Mouse (Mus musculus): Measurements from ENCODE around the gene Kcnj16.

Kcnj16 gene

DNA sequence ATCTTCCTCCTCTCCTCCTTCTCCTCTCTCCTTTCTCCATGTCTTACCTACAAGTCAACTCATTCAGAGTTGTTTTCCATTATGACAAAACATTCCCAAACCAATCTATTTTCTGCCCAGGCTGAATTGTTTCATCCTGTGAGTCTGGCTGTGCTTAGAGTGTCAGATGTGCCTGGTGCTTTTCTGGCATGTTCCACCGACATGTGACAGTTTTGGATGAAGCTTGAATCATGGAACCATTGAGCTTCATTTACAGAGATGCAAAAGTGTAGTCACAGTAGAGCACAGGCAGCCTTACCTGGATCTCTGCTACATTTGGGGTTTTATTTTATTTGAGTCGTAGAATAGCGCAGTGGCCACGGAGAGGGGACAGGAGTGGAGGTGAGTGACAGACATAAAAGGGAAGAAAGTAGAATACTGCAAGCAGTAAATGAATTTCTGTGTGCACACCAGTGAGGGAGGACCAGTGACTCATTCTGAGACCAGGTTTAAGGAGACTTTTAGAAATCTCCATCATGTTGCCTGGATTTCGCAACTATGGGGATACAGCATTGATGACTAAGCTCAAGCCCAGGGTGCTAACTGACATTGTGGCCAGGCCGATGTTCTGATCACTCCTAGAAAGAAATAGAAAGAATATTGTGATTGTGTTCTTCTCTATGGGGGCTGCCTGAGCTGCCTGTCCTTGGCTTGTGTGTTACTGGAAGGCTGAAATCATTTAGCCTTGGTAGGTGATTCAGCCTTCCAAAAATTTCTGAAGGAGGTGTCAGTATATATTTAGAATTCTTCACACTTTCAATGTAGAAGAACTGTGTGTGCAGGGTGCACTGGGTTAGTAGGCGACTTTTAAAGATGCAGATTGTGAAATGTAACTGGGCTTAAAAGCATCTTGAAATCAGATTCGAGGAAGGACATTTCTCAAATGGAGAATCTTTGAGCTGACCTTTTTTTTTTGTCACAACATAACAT is 87.3 kb downstream of the Kcnj16 start:
- DNase-seq (ENCODE audit: low read depth, low spot score) = no peak

DNA sequence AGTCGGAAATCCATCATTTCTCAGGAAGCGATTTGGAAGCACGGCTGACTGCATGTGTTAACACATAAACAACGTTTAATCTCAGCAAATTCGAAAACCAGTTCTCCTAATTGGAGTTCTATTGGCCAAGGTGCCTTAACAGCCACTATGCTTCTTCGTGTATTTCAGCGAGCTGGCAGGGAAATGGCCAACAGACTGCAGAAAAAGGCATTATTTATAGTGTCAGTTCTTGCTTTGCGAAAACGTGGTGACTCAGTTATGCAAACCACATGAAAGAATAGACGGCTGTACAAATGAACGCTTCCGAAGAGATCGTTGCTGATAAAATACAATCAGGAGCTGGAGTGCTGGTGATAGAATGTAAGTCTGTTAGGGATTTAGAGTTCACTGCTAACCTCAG is 88.2 kb downstream of the Kcnj16 start:
- peak; percentile 31 for DNase-seq (ENCODE audit: low read depth, low spot score)

DNA sequence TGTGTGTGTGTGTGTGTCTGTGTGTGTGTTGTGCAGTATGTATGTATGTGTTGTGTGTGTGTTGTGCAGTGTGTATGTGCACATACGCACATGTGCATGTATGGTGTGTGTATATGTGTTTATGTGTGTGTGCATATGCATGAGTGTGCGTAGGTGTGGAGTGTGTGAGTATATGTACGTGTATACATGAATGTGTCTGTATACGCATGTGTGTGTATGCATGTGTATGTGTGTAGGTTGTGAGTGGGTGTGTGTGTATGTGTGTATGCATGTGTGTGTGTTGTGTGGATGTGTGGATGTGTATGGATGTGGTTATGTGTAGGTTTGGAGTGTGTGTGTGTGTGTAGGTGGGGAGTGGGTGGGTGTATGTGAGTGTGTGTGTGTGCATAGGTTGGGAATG is 89.6 kb downstream of the Kcnj16 start:
- no peak for DNase-seq (ENCODE audit: low read depth, low spot score)

DNA sequence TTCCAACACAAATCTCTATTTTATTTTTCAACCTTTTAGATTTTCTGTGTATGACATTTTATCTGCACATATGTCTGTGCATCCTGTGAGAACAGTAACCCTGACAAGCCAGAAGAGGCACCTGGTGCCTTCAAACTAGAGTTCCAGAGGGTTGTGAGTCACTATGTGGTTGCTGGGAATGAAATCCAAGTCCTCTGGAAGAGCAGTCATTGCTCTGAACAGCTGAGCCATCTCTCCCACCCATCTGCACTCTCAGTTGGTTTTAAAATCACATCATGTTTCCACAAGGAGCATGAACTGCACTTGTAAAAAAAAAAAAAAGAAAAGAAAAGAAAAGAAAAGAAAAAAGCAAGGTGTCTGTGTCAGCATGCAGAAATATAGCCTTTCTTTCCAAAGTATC is 91.6 kb downstream of the Kcnj16 start:
- no peak for DNase-seq (ENCODE audit: low read depth, low spot score)

DNA sequence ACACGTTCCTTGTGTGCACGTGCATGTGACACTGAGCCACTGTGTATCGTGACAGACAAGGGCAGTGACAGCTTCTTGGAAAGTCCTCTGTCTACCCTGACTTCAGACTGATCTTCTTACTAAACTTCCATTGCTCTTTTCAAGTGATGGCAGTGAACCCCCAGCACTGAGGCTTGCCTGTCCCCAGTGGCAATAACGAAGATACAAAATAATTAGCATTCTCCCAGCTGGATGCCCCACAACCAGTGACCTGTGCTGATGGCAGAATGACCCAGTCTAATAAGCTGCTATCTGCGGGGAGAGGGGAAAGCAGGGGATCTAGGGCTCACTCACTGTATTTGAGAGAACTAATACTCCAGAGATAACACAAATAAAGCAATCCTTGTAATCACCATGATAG is 92.4 kb downstream of the Kcnj16 start:
- no peak for DNase-seq (ENCODE audit: low read depth, low spot score)

DNA sequence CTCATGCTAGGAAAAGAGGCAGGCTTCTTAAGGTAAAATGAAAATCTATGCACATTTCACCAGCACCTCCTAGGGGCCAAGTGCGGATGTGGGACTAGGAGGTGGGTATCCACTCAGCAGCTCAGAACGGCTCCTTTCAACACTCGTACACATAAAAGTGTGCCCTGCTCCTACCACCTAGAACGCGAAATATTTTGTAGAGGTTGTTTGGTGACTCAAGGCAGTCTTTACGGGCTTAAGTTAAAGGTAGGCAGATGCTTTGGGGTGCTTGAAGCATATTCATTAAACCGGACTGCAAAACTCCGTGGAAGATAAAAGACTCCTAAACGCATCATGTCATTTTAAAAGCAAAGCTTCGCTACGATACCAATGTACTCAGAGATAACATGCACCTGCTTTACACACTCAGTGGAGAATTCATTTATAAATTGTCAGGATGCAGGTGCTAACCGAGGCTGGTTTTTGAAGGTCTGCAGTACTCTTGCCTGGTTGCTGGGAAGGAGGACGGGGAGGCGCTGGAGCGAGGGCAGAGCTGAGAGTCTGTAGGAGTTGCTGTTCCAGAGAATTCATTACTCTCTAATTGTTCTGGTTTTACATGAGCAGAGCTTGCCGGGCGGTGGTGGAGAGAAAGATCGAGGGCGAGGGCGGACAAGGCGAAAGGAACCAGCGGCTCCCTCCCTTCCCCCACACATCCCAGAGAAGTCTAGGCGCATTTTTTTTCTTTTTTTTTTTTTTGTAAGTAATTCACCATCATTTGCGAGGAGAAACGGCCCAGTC is 97.1 kb downstream of the Kcnj16 start:
- DNase-seq (ENCODE audit: low read depth, low spot score) = peak; percentile 71

DNA sequence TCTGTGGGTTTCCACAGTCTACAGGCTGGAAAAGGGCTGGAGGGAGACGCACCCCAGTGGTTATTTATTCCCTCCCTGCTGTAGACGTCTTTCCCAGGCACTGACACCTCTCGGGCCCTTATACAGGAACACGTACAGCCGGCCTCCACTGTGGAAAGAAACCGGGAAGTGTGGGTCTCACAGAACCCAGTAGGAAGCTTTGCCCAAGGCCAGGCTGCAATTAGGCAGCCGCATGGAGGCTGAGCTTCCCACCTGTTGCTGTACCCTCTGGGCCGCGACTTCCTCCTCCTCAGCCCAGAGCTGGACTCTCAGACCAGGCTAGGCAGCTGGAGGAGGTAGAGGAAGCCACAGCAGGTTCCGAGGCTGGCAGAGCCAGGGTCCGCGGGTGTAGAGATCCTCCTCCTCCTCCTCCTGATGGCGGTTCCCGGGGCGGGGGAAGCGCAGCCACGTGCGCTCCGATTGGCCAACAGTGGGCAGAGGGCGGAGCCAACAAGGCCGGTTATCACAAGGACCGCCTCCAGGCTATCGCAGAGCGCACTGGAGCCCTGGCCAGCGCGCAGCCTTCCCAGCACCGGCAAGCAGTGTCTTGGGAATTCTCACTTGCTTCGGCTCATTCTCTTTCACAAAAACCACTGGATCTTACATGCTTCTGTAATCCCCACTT is 97.9 kb downstream of the Kcnj16 start, which contains the start of gene Kcnj2:
Gene Kcnj2, plus strand, starts transcription at position 530 of the 664 bp plus-strand sequence.
- peak; percentile 91 for DNase-seq (ENCODE audit: low read depth, low spot score)

DNA sequence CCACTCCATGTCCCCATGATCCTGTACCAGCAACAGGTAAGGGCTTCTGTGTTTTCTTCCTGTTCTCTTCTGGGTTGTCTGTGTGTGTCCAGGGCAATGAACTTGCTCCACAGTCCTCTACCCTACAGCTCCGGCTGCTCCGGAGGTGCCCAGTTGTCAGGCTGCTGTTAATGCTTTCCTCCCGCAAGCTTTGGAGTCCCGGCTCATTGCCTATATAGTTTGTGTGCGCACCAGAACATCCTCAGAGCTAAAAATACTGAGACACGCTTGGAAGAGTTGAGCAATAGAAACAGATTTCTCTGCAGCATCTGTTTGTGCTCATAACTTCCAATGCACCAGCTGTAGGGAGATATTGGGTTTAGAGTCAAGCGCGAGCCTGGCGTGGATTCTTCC is 98.5 kb downstream of the Kcnj16 start:
- no peak for DNase-seq (ENCODE audit: low read depth, low spot score)

DNA sequence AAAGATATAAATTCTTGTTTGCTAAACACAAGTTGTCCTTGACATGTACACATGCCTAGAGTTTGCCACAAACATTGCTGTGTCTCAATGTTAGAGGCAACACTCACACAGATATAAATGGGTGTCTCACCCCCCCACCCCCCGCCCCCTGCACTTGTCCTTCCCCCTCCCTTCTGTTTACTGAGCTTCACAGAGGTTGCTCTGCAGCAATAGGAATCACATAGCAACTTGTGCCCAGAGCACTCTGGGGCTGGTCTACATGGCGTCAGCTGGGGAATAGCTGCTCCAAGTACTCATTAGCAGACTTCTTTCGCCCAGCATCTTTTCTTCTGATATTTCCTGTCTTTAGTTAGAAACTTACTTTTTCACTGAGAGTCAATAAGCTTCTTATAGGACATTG is 100.0 kb downstream of the Kcnj16 start:
- no peak for DNase-seq (ENCODE audit: low read depth, low spot score)

DNA sequence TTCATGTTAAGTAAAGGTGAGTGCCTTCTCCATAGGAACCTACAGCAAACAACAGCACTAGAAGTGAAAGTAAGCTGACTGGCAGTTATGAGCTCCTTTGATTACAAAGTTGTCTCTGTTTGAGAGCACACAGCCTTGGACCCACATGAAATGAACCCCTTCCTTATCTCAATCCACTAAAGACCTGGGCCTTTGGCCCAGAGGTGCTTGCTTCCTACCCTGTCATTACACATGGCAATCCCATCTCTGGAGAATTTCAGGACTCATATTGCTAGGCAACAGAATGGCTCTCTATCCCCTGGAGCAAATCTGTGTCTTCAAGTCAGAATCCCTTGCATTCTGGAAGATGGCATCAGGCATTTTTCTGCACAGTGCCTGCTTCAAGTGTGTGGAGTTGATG is 102.6 kb downstream of the Kcnj16 start:
- no peak for DNase-seq (ENCODE audit: low read depth, low spot score)

DNA sequence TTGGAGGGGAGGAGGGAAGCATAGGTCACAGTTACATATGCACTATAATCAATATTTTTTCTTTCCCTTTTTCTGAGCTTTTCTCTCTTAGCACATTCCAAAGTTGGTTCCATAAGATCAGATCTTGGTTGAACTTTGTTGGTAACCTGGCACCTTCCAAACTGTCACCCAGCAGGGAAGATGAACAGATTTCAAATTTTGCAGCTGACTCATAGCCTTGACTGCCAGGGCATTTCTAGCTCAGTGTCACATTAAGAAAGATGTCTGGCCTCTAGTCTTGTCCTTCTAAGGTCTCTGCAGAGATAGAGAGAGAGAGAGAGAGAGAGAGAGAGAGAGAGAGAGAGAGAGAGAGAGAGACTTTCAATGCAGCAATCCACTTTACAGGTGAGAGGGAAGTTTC is 106.3 kb downstream of the Kcnj16 start:
- no peak for DNase-seq (ENCODE audit: low read depth, low spot score)
